Mouse (Mus musculus) lung, postnatal 0 days (tissue): ENCODE results near the gene Nfu1.

Source experiments
- CTCF ChIP-seq: IDR thresholded peaks from 2 replicates; pipeline ENCODE4 v1.5.1; 2016; ENCODE audit warnings: antibody characterized with exemption, mild to moderate bottlenecking
- EP300 ChIP-seq: IDR thresholded peaks from 2 replicates; pipeline ENCODE4 v1.6.1; 2016; ENCODE audit warnings: antibody characterized with exemption, mild to moderate bottlenecking, control low read depth

GRCm38 (mm10) chr6:87002521-87003055 lies 6.4 kb upstream of the Nfu1 start:
- TF ChIP-seq CTCF (peak; percentile 91), EP300 (no peak; the same call in 1 of the 2 replicates)
